Mouse (Mus musculus): Measurements from ENCODE around the gene Nanos3.

Gene Nanos3

GRCm38 (mm10) chr8:84185117-84185516, at the start of gene Nanos3:
Gene Nanos3 (minus strand): TSS chr8:84185217.
- DNase-seq = no peak

- DNase-seq = no peak
Measured at GRCm38 (mm10) chr8:84233055-84233454, 48.0 kb upstream of the Nanos3 start.

GRCm38 (mm10) chr8:84230735-84231134, 45.7 kb upstream of the Nanos3 start:
- peak; percentile 67 for DNase-seq

- DNase-seq = no peak
Measured at GRCm38 (mm10) chr8:84223322-84224029, 38.5 kb upstream of the Nanos3 start.

- DNase-seq = no peak
Measured at GRCm38 (mm10) chr8:84222566-84223165, 37.6 kb upstream of the Nanos3 start.

- DNase-seq = no peak
Measured at GRCm38 (mm10) chr8:84220105-84220504, 35.1 kb upstream of the Nanos3 start.

- no peak for DNase-seq
Measured at GRCm38 (mm10) chr8:84218143-84218542, 33.1 kb upstream of the Nanos3 start.

- no peak for DNase-seq
Measured at GRCm38 (mm10) chr8:84217206-84217605, 32.2 kb upstream of the Nanos3 start.

GRCm38 (mm10) chr8:84213277-84213676, 28.3 kb upstream of the Nanos3 start:
- no peak for DNase-seq

GRCm38 (mm10) chr8:84211881-84212563, 27.0 kb upstream of the Nanos3 start:
- no peak for DNase-seq

- DNase-seq = peak; percentile 19
Measured at GRCm38 (mm10) chr8:84211202-84211601, 26.2 kb upstream of the Nanos3 start.

GRCm38 (mm10) chr8:84210167-84210791, 25.3 kb upstream of the Nanos3 start:
- peak; percentile 94 for DNase-seq

- DNase-seq = peak; percentile 65
Measured at GRCm38 (mm10) chr8:84208381-84209380, 23.7 kb upstream of the Nanos3 start.

GRCm38 (mm10) chr8:84207811-84208210, 22.8 kb upstream of the Nanos3 start:
- DNase-seq = peak; percentile 70

GRCm38 (mm10) chr8:84206666-84207065, 21.6 kb upstream of the Nanos3 start:
- no peak for DNase-seq

- DNase-seq = no peak
Measured at GRCm38 (mm10) chr8:84205073-84205472, 20.1 kb upstream of the Nanos3 start.

GRCm38 (mm10) chr8:84203975-84204772, 19.2 kb upstream of the Nanos3 start:
- peak; percentile 62 for DNase-seq

GRCm38 (mm10) chr8:84202938-84203917, 18.2 kb upstream of the Nanos3 start:
- DNase-seq = peak; percentile 83

- DNase-seq = peak; percentile 31
Measured at GRCm38 (mm10) chr8:84202466-84202865, 17.4 kb upstream of the Nanos3 start.

Measured in thymus, postnatal 4 days (tissue).